Mouse (Mus musculus) myocyte (in vitro differentiated cells): ENCODE results near the gene Rdh16f2. TPM values are rescaled to one million over a fixed set of nuclear protein-coding genes. Genes with fewer than 3 reads are reported as not detected.
"Not testable (repeated sequence)": the region's sequence is repeated elsewhere in the genome, so short reads cannot be mapped to it uniquely, and the experiment has no call there.

Experiments used
- H3K27me3 ChIP-seq: one replicate; pipeline ENCODE4 v1.6.1; 2011; ENCODE audit not compliant: control insufficient read depth, insufficient read depth, insufficient read length
- H3K36me3 ChIP-seq: one replicate; pipeline ENCODE4 v1.6.1; 2011; ENCODE audit not compliant: control insufficient read depth, insufficient read depth
- H3K4me2 ChIP-seq: one replicate; pipeline ENCODE4 v1.6.1; 2011; ENCODE audit warnings: low read depth, control low read depth
- H3K4me3 ChIP-seq: one replicate; pipeline ENCODE4 v1.5.1; 2011; ENCODE audit warnings: mild to moderate bottlenecking, control low read depth, moderate library complexity
- H3K79me2 ChIP-seq: one replicate; pipeline ENCODE4 v1.6.1; 2011; ENCODE audit not compliant: control insufficient read depth, insufficient read depth
- H3ac ChIP-seq: one replicate; pipeline ENCODE4 v1.6.1; 2011; ENCODE audit not compliant: control insufficient read depth, insufficient read length
- CEBPB ChIP-seq: IDR thresholded peaks from 2 replicates; pipeline ENCODE4 v1.6.1; 2011; ENCODE audit warnings: mild to moderate bottlenecking, moderate library complexity; ENCODE audit not compliant: poor library complexity, insufficient read depth, severe bottlenecking
- E2F4 ChIP-seq: IDR thresholded peaks from one replicate; pipeline ENCODE4 v1.6.1; 2011; ENCODE audit warnings: mild to moderate bottlenecking, control low read depth, moderate library complexity; ENCODE audit not compliant: insufficient read depth
- MAX ChIP-seq: IDR thresholded peaks from one replicate; pipeline ENCODE4 v1.6.1; 2011; ENCODE audit warnings: low read depth, mild to moderate bottlenecking, control low read depth
- MYOD1 ChIP-seq, 3 experiments: IDR thresholded peaks; one replicate each; pipeline ENCODE4 v1.6.1; 2011; ENCODE audit warnings: control low read depth in 2 of 3, low read depth in 2 of 3, mild to moderate bottlenecking in 2 of 3, moderate library complexity in 1 of 3; ENCODE audit not compliant: insufficient read length in 2 of 3, control insufficient read depth in 1 of 3
- MYOG ChIP-seq, 3 experiments: IDR thresholded peaks; one replicate each; pipeline ENCODE4 v1.6.1; 2011; ENCODE audit warnings: control low read depth in 2 of 3, low read depth in 2 of 3, mild to moderate bottlenecking in 2 of 3; ENCODE audit not compliant: insufficient read length in 2 of 3, control insufficient read depth in 1 of 3, insufficient read depth in 1 of 3
- POLR2A ChIP-seq: IDR thresholded peaks from one replicate; pipeline ENCODE4 v1.6.1; 2011; ENCODE audit warnings: low read depth, mild to moderate bottlenecking, control low read depth, moderate library complexity; ENCODE audit not compliant: insufficient read length
- POLR2AphosphoS2 ChIP-seq: IDR thresholded peaks from one replicate; pipeline ENCODE4 v1.6.1; 2011; ENCODE audit warnings: low read depth, control low read depth; ENCODE audit not compliant: insufficient read length
- REST ChIP-seq: IDR thresholded peaks from one replicate; pipeline ENCODE4 v1.6.1; 2011; ENCODE audit warnings: mild to moderate bottlenecking, control low read depth, moderate library complexity; ENCODE audit not compliant: insufficient read depth, insufficient read length
- SRF ChIP-seq: IDR thresholded peaks from one replicate; pipeline ENCODE4 v1.6.1; 2011; ENCODE audit warnings: low read depth; ENCODE audit not compliant: control insufficient read depth, insufficient read length
- TCF12 ChIP-seq: IDR thresholded peaks from one replicate; pipeline ENCODE4 v1.6.1; 2011; ENCODE audit warnings: mild to moderate bottlenecking, control low read depth; ENCODE audit not compliant: poor library complexity, insufficient read depth, severe bottlenecking
- TCF3 ChIP-seq: IDR thresholded peaks from one replicate; pipeline ENCODE4 v1.6.1; 2011; ENCODE audit warnings: low read depth, control low read depth; ENCODE audit not compliant: insufficient read length
- USF1 ChIP-seq: IDR thresholded peaks from one replicate; pipeline ENCODE4 v1.6.1; 2011; ENCODE audit warnings: low read depth, mild to moderate bottlenecking, control low read depth, moderate library complexity
- polyA plus RNA-seq: library from polyadenylated mRNA; unstranded; fragments of >200 nt; fragmentation: generic; extraction: Trizol; gene quantifications from one replicate; pipeline ENCODE4 v1.2.1, GENCODE M21; 2012; ENCODE audit warnings: missing spikeins

The Rdh16f2 gene
- polyA plus RNA-seq, result 0.06 TPM

DNA sequence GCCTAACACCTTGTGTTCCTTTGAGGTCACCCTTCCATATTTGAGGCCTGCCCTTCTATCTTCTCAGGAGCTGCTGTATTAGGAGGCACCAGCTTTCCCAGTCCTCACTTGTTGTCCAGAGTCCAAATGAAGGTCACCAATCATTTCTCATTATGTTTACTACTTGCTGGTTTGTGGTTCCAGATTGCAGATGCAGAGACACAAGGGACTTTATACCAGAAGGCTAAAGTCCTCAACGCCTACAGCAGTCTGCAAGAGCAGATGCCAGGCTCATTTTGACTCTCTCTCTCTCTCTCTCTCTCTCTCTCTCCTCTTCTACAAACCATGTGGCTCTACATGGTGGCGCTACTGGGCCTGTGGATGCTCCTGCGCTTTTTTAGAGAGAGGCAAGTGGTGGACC, at the start of gene Rdh16f2:
Gene Rdh16f2 (plus strand): TSS at position 243 of the 400 bp plus-strand sequence.
- no peaks in the 10 kb centered on the region for H3K79me2 ChIP-seq

DNA sequence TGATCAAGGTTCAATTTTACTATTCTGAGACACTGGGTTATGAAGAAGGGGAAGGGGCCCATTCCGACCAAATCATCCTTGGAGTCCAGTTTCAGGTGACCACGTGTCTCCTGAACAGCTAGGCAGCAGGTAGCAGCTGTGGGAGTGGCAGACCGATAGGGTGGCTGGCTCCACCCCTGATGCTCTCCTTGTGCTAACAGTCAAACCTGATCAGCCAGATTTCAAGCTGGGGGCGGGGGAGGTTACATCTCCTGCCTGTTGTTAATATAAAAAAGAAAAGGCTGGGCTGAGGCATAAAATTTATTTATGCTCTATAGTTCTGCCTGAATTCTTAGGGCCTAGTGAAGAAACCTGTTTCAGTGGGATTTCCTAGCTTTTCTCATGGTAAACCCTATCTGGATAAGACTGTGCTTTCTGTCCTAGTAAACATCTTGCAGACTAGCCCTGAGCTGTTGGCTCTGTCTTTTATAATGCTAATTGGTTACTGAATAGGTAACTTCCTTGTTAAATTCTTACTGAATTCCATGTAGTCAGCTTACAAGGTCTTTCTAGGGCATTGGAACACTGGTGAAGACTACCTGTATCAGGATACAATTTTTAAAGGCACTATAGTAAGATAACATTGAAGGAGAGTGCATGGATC, 48.9 kb upstream of the Rdh16f2 start:
- H3K27me3 ChIP-seq, H3K79me2 ChIP-seq, H3K4me2 ChIP-seq, H3ac ChIP-seq, H3K4me3 ChIP-seq, H3K36me3 ChIP-seq: not testable (repeated sequence)

More for the DNA sequence above, at the start of gene Rdh16f2:
- TF ChIP-seq MYOD1 (IDR thresholded peaks at IDR 0.05; ENCODE audit: control insufficient read depth in 1 of 3, insufficient read length in 2 of 3, low read depth in 2 of 3) (no peak), MAX (no peak), E2F4 (no peak), TCF3 (no peak), SRF (no peak), CEBPB (no peak), MYOG (IDR thresholded peaks at IDR 0.05; ENCODE audit: control insufficient read depth in 1 of 3, insufficient read depth in 1 of 3, insufficient read length in 2 of 3, low read depth in 2 of 3) (no peak), USF1 (no peak), POLR2AphosphoS2 (no peak), TCF12 (no peak), POLR2A (no peak)
- no peak within 1 kb of the TSS for H3ac ChIP-seq
- H3K4me3 ChIP-seq, result no peak within 1 kb of the TSS
- H3K4me2 ChIP-seq, result no peak within 1 kb of the TSS
- H3K27me3 ChIP-seq, result peaks cover 11% of the 10 kb centered on the region
- no peaks in the 10 kb centered on the region for H3K36me3 ChIP-seq

DNA sequence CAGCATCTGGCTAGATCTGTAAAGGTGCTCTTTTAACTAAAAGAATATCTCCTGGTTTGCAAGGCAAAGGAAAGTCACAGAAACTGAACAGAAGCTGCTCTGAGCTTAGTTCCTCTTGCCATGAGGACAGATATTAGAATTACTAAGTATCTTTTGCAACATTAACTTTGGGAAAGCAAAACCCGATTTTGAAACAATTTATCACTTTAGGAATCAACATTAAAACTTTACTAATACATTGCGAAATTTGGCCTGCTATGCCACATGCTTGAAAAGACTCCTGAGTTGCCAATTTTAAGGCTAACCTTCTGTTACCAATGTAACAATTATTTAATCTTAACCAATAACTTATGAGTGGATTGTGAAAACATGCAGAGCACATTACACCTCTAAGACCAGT, 44.5 kb upstream of the Rdh16f2 start:
- not testable (repeated sequence) for H3K79me2 ChIP-seq, H3K27me3 ChIP-seq, H3K4me3 ChIP-seq, H3ac ChIP-seq, H3K36me3 ChIP-seq, H3K4me2 ChIP-seq

DNA sequence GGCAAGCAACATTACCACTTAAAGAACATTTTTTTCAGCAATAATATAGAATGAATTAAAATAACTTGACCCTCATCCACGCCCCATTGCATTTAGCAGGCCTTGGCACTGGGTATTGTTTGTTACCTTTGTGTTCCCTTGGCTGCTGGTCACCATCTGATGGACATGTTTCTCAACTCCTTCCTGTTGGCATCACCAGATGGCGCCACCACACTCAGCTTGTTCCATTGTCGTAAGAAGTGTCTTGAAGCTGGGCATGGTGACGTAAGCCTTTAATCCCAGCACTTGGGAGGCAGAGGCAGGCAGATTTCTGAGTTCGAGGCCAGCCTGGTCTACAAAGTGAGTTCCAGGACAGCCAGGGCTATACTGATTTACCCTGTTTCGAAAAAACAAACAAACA, 40.9 kb upstream of the Rdh16f2 start:
- Histone ChIP-seq H3K36me3 (no peaks in the 10 kb centered on the region), H3K4me3 (no peak overlapping the region), H3ac (no peak overlapping the region), H3K79me2 (no peaks in the 10 kb centered on the region), H3K27me3 (no peaks in the 10 kb centered on the region), H3K4me2 (no peak overlapping the region)
- no peak for TF ChIP-seq MYOD1 (IDR thresholded peaks at IDR 0.05; ENCODE audit: control insufficient read depth in 1 of 3, insufficient read length in 2 of 3, low read depth in 2 of 3)
- TF ChIP-seq USF1, result no peak
- no peak for TF ChIP-seq TCF3
- no peak for TF ChIP-seq POLR2AphosphoS2
- no peak for TF ChIP-seq REST
- TF ChIP-seq TCF12, result no peak
- no peak for TF ChIP-seq MAX
- no peak for TF ChIP-seq POLR2A
- TF ChIP-seq MYOG (IDR thresholded peaks at IDR 0.05; ENCODE audit: control insufficient read depth in 1 of 3, insufficient read depth in 1 of 3, insufficient read length in 2 of 3, low read depth in 2 of 3), result no peak
- no peak for TF ChIP-seq CEBPB
- no peak for TF ChIP-seq E2F4
- no peak for TF ChIP-seq SRF

DNA sequence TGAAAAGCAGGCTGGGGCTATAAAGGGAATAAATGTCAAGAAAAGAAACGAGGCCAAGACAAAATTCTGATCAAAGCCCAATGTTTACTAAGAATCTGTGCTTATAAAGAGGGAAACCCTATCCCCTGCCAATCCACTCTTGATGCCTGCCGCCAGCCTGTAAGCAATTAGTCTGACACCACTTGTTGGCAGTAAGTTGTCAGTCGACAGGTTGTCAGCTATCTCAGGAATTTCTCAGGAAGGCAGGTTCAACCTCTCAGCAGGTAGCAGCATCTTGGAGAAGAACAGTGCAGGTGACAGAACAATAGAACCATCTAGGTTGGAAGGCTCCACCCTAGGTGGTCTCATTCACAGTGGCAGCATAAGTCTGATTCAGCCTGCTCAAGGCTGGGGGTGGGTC, 37.2 kb upstream of the Rdh16f2 start:
- H3ac ChIP-seq, result no peak overlapping the region
- no peaks in the 10 kb centered on the region for H3K79me2 ChIP-seq
- H3K36me3 ChIP-seq, result no peaks in the 10 kb centered on the region
- no peaks in the 10 kb centered on the region for H3K27me3 ChIP-seq
- no peak overlapping the region for H3K4me2 ChIP-seq
- H3K4me3 ChIP-seq, result no peak overlapping the region
- TF ChIP-seq SRF (no peak), MYOD1 (IDR thresholded peaks at IDR 0.05; ENCODE audit: control insufficient read depth in 1 of 3, insufficient read length in 2 of 3, low read depth in 2 of 3) (no peak), TCF12 (no peak), POLR2A (no peak), USF1 (no peak), MYOG (IDR thresholded peaks at IDR 0.05; ENCODE audit: control insufficient read depth in 1 of 3, insufficient read depth in 1 of 3, insufficient read length in 2 of 3, low read depth in 2 of 3) (no peak), POLR2AphosphoS2 (no peak), MAX (no peak), REST (no peak), E2F4 (no peak), CEBPB (no peak), TCF3 (no peak)

DNA sequence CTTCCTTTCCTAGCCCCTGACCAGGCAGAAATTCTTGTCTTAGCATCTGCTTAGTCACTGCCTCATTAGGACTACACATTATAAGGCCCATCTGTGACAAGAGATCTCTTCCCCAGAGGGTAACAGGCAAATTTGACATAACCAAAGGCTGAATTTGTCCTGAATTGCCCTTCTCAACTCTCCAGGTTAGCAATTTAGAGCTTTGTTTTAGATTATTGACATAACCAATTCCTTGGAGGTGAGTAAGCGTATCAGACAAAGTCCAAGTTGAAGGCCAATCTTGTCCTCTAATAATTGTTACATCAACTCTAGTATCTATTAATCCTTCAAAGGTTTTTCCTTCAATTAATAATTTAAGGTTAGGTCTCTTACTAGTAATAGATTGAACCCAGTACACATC, 32.1 kb upstream of the Rdh16f2 start:
- not testable (repeated sequence) for H3K79me2 ChIP-seq, H3ac ChIP-seq, H3K36me3 ChIP-seq, H3K27me3 ChIP-seq, H3K4me3 ChIP-seq, H3K4me2 ChIP-seq
